Mouse (Mus musculus) midbrain, embryonic 11.5 days (tissue): Measurements from ENCODE around the gene Mpped2. TPM values are rescaled to one million over a fixed set of nuclear protein-coding genes. Genes with fewer than 3 reads are reported as not detected.

Experiments
- ATAC-seq: fragments of 200-750 bp; cut with Nextera tagmentation; 2 replicates; pipeline ENCODE4 v1.8.0; 2017; ENCODE audit warnings: moderate TSS enrichment, moderate library complexity; ENCODE audit not compliant: low FRiP score
- DNase-seq: peaks from one replicate; pipeline ENCODE4 v3.0.0; 2015; ENCODE audit warnings: low spot score; ENCODE audit errors: missing footprints
- H3K27ac ChIP-seq: fragments of 300-500 bp; sonication (generic); 2 replicates; pipeline ENCODE4 v1.5.1; 2014; ENCODE audit warnings: low read depth, low read length
- H3K27me3 ChIP-seq: fragments of 300-500 bp; sonication (generic); 2 replicates; pipeline ENCODE4 v1.6.1; 2014; ENCODE audit warnings: mild to moderate bottlenecking, low read length, moderate library complexity, mixed read lengths; ENCODE audit not compliant: control insufficient read depth, insufficient read depth
- H3K36me3 ChIP-seq: fragments of 300-500 bp; sonication (generic); 2 replicates; pipeline ENCODE4 v1.6.1; 2014; ENCODE audit warnings: mild to moderate bottlenecking, low read length, moderate library complexity, mixed read lengths; ENCODE audit not compliant: control insufficient read depth, insufficient read depth
- H3K4me1 ChIP-seq: fragments of 300-500 bp; sonication (generic); 2 replicates; pipeline ENCODE4 v1.6.1; 2014; ENCODE audit warnings: low read length; ENCODE audit not compliant: control insufficient read depth, insufficient read depth
- H3K4me2 ChIP-seq: fragments of 300-500 bp; sonication (generic); 2 replicates; pipeline ENCODE4 v1.6.1; 2014; ENCODE audit warnings: mild to moderate bottlenecking, moderate library complexity
- H3K4me3 ChIP-seq: fragments of 300-500 bp; sonication (generic); 2 replicates; pipeline ENCODE4 v1.5.1; 2014; ENCODE audit warnings: low read depth, low read length
- H3K9ac ChIP-seq: fragments of 300-500 bp; sonication (generic); 2 replicates; pipeline ENCODE4 v1.6.1; 2014; ENCODE audit warnings: low read length
- H3K9me3 ChIP-seq: fragments of 300-500 bp; sonication (generic); 2 replicates; pipeline ENCODE4 v1.6.1; 2016; ENCODE audit warnings: low read length; ENCODE audit not compliant: control insufficient read depth
- WGBS: fragments of 180-500 bp; shearing (Covaris S2); extraction: QIAGEN DNeasy Blood & Tissue Kit; methylation state at CpG from one replicate; pipeline ENCODE4 v1.1.7; 2014; 5-methylcytosine and 5-hydroxymethylcytosine counted together
- polyA plus RNA-seq: library from polyadenylated mRNA; unstranded; fragments of >200 nt; fragmentation: Nextera tagmentation; extraction: Ambion mirVana; gene quantifications from 2 replicates; pipeline ENCODE4 v1.2.1, GENCODE M21; 2014

Mpped2 gene
- polyA plus RNA-seq, 1 experiment from 2014 or later: 43.9 TPM

DNA sequence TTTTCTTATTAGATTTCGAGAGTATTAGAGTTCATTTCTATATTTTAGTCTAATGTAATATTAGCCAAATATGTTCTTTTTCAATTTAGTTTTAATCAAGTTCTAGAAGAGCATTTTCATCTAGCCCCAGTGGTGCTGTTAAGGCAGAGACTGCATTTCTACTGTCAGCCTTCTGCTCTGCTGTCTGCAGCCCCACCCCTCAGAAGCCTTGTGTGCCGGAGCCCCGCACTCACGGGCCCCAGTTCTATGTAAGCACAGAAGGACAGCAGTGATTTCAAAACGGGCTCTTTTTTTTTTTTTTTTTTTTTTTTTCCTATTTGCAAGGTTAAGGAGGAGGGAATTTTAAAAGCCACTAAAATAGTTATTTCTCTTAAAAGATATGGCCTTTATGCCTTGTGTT is 79.6 kb downstream of the Mpped2 start:
- Histone ChIP-seq H3K9ac (no peak overlapping the region), H3K9me3 (no peaks in the 10 kb centered on the region), H3K27me3 (no peaks in the 10 kb centered on the region), H3K4me2 (no peak overlapping the region), H3K27ac (no peak overlapping the region), H3K36me3 (no peaks in the 10 kb centered on the region), H3K4me1 (no peaks in the 10 kb centered on the region), H3K4me3 (no peak overlapping the region)
- ATAC-seq (no peak), DNase-seq (no peak)
- WGBS: 69% methylated on average over 5 of the region's 5 CpGs

DNA sequence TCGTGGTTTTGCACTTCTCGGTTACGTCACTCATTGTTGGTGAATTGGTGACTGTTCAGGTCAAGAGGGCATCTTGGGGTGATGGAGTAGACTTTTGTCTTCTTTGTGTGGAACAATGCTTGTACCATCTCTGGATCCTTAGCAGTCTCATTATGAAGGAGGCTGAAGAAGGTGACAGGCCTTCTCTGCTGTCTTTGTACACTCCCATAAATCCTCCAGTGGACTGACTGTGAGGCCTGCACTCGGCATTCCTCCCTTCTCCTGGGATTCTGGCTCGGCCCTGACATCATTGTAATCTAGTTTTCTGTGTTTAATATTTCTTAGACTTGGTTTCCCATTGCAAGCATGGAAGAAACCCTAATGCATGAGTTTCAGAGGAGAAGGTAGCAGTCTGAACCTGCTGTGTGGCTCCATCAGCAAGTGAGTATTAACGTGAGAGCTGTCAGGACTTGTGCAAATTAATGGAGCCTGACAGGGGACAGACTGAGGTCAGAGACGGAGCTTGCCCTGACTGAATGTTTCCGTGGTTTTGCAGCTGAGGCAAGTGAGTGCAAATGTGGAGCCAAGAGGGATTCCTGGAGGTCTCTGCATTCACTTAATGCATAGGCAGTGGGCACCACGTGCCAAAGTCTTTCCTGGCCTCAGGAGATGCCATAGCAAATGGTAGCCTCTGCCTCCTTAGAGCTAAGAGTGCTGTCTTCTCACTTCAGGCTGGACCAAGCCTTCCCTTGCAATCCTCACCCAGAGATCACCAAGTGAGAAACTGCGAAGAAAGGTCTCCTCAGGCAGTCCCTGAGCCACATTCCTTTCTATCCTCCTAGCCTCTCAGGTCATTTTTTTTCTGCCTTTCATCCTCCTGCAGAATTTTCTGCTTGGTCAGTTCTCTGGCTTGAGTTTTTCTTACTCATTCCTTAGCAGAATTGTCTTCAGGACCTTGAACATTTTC is 81.5 kb downstream of the Mpped2 start:
- Histone ChIP-seq H3K36me3 (no peaks in the 10 kb centered on the region), H3K9me3 (no peaks in the 10 kb centered on the region), H3K4me2 (no peak overlapping the region), H3K9ac (no peak overlapping the region), H3K27ac (no peak overlapping the region), H3K4me1 (no peaks in the 10 kb centered on the region), H3K27me3 (no peaks in the 10 kb centered on the region), H3K4me3 (no peak overlapping the region)
- ATAC-seq (no peak), DNase-seq (peak; percentile 81)
- WGBS: 60% methylated on average over 10 of the region's 10 CpGs

DNA sequence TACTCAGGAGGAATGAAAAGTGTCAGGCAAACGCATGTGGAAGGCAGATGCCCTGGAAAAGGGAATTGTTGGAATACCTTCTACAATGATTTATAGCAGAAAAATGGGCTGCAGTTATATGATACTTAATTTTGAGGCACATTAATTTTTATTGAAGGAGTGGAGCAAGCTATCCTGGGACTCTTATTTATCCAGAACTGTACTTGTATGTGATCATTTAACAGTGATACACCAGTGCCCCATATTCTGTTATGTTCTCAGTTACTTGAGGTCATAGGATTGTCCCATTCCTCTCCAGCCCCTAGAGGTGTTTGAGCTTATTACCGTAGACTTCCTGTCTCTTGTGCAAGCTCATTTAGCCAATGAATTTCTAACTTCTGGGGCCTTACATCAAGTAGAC is 82.9 kb downstream of the Mpped2 start:
- H3K27me3 ChIP-seq: no peaks in the 10 kb centered on the region
- no peak overlapping the region for H3K27ac ChIP-seq
- peaks cover 2% of the 10 kb centered on the region; the same call in 1 of the 2 replicates for H3K4me1 ChIP-seq
- DNase-seq: peak; percentile 41
- no peak for ATAC-seq
- no peaks in the 10 kb centered on the region for H3K36me3 ChIP-seq
- no peak overlapping the region for H3K9ac ChIP-seq
- 94% methylated on average over 2 of the region's 2 CpGs for WGBS
- H3K4me3 ChIP-seq: no peak overlapping the region
- H3K9me3 ChIP-seq: no peaks in the 10 kb centered on the region
- H3K4me2 ChIP-seq: no peak overlapping the region

DNA sequence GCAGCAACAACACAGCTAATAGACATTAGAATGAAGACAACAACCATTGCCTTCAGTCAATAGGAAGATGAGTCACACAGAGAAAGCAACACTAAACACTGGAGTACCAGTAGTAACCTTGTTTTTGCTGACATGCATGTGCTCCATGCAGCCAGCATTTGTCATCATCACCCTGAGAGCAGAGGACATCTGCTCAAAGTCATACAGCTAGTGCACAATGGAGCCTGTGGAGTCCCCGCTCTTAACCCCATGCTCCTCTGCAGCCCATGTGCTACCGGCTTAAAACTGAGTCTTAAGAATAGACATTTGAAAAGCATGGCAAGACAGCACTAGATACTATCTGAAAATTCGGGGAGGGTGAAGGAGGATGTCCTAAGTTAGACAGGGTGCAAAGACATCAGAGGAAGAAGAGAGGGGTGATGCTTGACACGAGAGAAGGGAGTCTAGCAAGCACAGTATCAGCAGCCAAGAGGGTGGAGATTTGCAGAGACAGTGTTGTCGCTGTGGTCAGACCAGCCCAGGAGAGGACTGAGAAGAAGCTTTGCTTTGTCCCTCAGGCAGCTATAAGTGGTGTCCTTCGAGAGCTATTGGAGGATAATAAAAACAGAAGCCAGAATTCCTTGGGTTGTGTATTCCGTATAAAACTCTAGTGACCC is 85.9 kb downstream of the Mpped2 start:
- Histone ChIP-seq H3K4me3 (no peak overlapping the region), H3K9ac (no peak overlapping the region), H3K27ac (no peak overlapping the region), H3K27me3 (no peaks in the 10 kb centered on the region), H3K4me1 (peaks cover 13% of the 10 kb centered on the region), H3K36me3 (no peaks in the 10 kb centered on the region), H3K4me2 (no peak overlapping the region), H3K9me3 (no peaks in the 10 kb centered on the region)
- 92% methylated on average over 7 of the region's 7 CpGs for WGBS
- DNase-seq: no peak
- no peak for ATAC-seq

DNA sequence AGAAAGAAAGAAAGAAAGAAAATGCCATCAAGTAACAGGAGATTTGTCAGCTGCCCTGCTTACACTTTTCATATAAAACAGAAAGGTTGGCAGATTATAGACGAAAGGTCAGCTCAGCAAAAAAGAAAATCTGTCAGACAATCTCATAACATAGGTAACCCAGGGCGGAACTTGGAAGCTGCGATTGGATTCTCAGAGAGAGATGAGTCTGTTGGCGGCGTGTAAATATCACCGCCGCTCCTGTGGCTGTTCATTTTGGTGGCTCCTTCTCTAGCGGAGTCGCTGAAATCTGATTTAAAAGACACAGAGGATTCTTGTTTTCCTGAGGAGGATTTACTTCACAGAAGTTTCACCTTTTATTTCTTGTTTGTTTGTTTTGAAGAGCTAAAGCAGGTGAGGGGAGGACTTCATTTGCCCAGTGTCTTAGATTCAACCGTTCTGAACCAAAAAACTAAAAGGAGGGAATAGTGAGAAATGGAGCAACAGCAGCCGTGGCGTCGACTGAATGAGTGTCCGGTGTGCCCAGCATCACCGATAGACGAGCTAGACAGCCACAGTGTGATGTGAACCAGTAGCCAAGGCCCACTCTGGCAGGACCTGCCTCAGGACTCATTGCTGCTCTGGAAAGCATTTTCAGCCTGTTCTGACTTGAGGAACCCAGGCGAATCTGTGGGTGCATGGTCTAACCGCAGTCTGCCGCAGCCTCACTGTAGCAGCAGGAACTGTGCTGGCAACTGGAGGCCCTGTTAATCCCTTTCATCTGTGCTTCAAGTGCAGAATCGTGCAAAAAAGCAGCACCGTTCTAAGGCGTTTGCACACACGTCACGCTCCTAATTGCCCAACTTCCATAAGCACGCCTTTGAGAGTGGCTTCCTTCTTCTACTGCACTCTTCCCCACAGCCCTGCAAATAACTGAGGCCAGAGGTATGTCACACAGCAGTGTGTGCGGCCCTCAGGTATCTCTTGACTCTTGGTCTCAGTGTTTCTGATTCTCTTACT is 88.4 kb downstream of the Mpped2 start:
- Histone ChIP-seq H3K27me3 (no peaks in the 10 kb centered on the region), H3K4me3 (no peak overlapping the region), H3K9ac (0 out of 2 replicates have a peak overlapping the region, but pooled peaks have one; percentile 16), H3K9me3 (no peaks in the 10 kb centered on the region), H3K36me3 (no peaks in the 10 kb centered on the region), H3K4me1 (peaks cover 13% of the 10 kb centered on the region), H3K4me2 (no peak overlapping the region), H3K27ac (no peak overlapping the region; the same call in 1 of the 2 replicates)
- 73% methylated on average over 26 of the region's 26 CpGs for WGBS
- DNase-seq (no peak), ATAC-seq (0 out of 2 replicates have a peak, but pooled peaks have one; percentile 52)

DNA sequence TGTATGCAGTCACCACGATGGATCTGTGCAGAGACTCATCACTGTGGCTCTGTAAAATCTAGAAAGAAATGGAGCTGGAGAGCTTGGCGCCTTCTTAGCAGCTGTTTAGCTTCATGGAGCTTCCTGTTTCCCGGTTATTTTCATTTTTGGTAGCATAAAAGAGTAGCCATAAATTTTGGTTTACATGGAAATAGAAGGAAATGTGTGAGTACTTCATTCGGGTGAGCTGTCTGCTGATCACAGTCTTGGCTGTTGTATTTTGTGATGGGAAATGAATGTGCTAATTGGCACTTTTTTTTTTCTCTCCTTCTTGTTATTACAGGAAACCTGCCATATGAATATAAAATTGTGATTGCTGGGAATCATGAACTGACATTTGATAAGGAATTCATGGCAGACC is 90.2 kb downstream of the Mpped2 start:
- H3K4me2 ChIP-seq: no peak overlapping the region
- WGBS: 88% methylated on average over 4 of the region's 4 CpGs
- H3K36me3 ChIP-seq: no peaks in the 10 kb centered on the region

DNA sequence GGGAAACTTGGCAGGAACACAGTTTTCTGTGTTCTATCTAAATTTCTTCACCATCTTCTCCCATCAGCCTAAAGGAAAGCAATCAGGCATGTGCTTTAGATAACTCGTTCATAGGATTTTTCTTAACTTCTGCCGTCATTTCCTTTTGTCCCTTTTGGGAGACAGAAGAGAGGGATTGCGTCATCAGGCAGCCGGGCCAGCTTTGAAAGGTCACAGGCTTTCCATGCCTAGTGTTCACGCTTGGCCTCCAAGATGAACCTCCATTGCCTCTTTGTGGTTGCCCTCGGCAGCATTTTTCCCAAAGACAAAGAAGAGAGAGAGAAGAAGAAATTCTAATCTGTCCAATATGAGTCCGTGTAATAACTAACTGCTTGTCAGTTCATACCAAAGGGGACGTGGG is 95.0 kb downstream of the Mpped2 start:
- H3K4me1 ChIP-seq: peaks cover 4% of the 10 kb centered on the region; the same call in 1 of the 2 replicates
- no peaks in the 10 kb centered on the region for H3K9me3 ChIP-seq
- no peak overlapping the region for H3K9ac ChIP-seq
- H3K27me3 ChIP-seq: no peaks in the 10 kb centered on the region
- DNase-seq (no peak), ATAC-seq (no peak)
- no peaks in the 10 kb centered on the region for H3K36me3 ChIP-seq
- WGBS: 44% methylated on average over 8 of the region's 8 CpGs
- H3K27ac ChIP-seq: no peak overlapping the region
- no peak overlapping the region for H3K4me2 ChIP-seq
- no peak overlapping the region for H3K4me3 ChIP-seq

More for the DNA sequence above, 90.2 kb downstream of the Mpped2 start:
- Histone ChIP-seq H3K27me3 (no peaks in the 10 kb centered on the region), H3K9ac (no peak overlapping the region), H3K4me1 (peaks cover 17% of the 10 kb centered on the region), H3K27ac (no peak overlapping the region), H3K9me3 (no peaks in the 10 kb centered on the region), H3K4me3 (no peak overlapping the region)
- DNase-seq: no peak
- ATAC-seq: no peak

DNA sequence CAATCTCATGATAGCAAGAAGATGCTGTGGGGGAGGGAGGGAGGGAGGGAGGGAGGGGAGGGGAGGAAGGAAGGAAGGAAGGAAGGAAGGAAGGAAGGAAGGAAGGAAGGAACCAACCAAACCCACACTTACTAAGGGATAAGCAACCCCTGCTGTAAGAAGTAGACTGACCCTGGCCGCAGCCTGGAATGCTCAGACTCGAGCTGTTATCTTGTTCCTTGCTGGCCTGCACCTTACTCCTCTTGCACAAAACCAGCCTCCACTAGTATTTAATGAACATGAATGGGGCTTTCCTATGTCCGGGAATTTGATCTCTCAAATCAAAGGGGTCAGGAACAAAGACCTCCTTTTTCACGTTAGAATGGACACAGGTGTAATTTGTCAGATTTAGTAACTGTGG is 95.5 kb downstream of the Mpped2 start:
- H3K27me3 ChIP-seq: no peaks in the 10 kb centered on the region
- no peaks in the 10 kb centered on the region for H3K9me3 ChIP-seq
- no peak overlapping the region for H3K27ac ChIP-seq
- H3K36me3 ChIP-seq: no peaks in the 10 kb centered on the region
- H3K9ac ChIP-seq: no peak overlapping the region
- H3K4me2 ChIP-seq: no peak overlapping the region
- no peak overlapping the region for H3K4me3 ChIP-seq
- ATAC-seq: no peak
- peaks cover 4% of the 10 kb centered on the region; the same call in 1 of the 2 replicates for H3K4me1 ChIP-seq
- DNase-seq: no peak
- 62% methylated on average over 4 of the region's 4 CpGs for WGBS
